Mouse (Mus musculus): ENCODE results near the gene Npm1. TPM values are rescaled to one million over a fixed set of nuclear protein-coding genes. Genes with fewer than 3 reads are reported as not detected.

Gene Npm1
- polyA plus RNA-seq, 1 experiment from 2014 or later = 1,037 TPM

DNA sequence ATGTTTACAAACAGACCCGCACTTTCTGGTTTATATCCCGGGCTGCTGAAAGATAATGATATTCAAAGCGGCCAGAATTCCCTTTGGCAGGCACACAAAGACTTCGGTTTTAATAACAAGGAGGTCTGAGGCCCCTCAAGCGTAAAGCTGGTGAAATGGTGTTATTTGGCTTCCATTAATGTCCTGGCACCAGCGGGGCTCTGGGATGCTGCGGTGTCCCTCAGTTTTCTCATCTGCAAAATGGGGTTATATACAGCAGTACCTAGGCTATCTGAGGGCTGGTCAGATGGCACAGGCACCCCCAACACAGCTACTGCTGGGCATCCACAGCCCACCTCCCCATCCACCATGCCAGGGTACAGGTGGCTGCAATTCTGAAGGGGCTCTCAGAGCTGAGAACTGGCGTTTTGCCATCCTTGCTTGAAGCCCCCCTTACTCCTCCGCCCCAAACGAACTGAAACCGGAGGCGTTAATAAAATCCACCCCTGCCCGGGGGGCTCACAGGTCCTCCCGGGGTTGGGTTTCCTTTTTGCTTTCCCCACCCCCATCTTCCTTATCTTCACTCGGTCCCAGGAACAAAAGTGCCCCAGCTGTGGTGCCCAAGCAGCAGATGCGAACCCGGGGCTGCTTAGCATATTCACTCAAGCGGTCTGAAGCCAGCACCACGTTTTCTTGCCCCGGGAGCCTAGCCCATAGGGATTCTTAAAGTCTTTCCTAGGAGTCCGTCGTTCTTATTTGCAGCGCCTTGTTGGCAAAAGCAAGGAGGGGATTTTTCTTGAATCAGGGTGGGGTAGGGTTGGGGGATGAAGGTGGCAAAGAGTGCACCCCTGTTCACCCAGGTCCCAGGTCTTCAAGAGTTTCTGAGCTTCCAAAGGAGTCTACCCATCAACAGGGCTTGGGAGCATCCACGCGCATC is 32.8 kb upstream of the Npm1 start:
- peaks cover 3% of the 10 kb centered on the region; the same call in 1 of the 2 replicates for H3K9me3 ChIP-seq (ENCODE audit: control insufficient read depth, low read length)
- H3K9ac ChIP-seq (ENCODE audit: low read length) = no peak overlapping the region
- 3% methylated on average over 25 of the region's 25 CpGs for WGBS
- peak; percentile 53 for DNase-seq (ENCODE audit: low spot score)
- peaks cover 80% of the 10 kb centered on the region for H3K27me3 ChIP-seq (ENCODE audit: control insufficient read depth, insufficient read depth, low read length)
- H3K4me2 ChIP-seq (ENCODE audit: low read depth) = no peak overlapping the region
- no peak overlapping the region for H3K4me3 ChIP-seq (ENCODE audit: low read depth, low read length)
- H3K36me3 ChIP-seq (ENCODE audit: control insufficient read depth, insufficient read depth, low read length) = no peaks in the 10 kb centered on the region
- no peak for ATAC-seq (ENCODE audit: insufficient read depth, low FRiP score, low TSS enrichment)
- H3K27ac ChIP-seq (ENCODE audit: low read depth, low read length) = no peak overlapping the region
- peaks cover 6% of the 10 kb centered on the region for H3K4me1 ChIP-seq (ENCODE audit: control insufficient read depth, insufficient read depth, low read length)

DNA sequence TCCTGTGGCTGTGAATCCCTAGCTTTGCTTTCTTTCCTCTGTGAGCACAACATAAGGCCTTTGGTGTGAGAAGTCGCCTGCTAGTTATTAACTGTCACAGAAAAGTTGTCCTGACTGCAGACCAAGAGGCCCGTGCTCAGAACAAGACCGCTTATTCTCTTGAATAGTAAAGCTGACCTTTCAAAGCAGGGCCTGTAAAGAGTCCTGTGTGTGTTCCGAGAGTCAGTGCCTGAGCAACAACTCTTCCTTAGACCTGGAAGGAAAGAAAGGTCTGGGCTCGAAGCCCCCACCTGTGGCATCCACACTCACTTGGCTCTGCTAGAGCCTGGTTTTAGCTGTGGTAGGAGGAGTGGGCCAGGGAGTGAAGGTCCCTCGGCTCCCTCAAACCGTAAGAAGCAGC is 32.1 kb upstream of the Npm1 start:
- H3K27me3 ChIP-seq (ENCODE audit: control insufficient read depth, insufficient read depth, low read length) = peaks cover 74% of the 10 kb centered on the region
- no peaks in the 10 kb centered on the region for H3K36me3 ChIP-seq (ENCODE audit: control insufficient read depth, insufficient read depth, low read length)
- 21% methylated on average over 7 of the region's 7 CpGs for WGBS
- no peak overlapping the region for H3K9ac ChIP-seq (ENCODE audit: low read length)
- H3K27ac ChIP-seq (ENCODE audit: low read depth, low read length) = no peak overlapping the region
- no peak overlapping the region for H3K4me3 ChIP-seq (ENCODE audit: low read depth, low read length)
- ATAC-seq (ENCODE audit: insufficient read depth, low FRiP score, low TSS enrichment) (no peak), DNase-seq (ENCODE audit: low spot score) (no peak)
- no peak overlapping the region for H3K4me2 ChIP-seq (ENCODE audit: low read depth)
- peaks cover 3% of the 10 kb centered on the region; the same call in 1 of the 2 replicates for H3K9me3 ChIP-seq (ENCODE audit: control insufficient read depth, low read length)
- no peaks in the 10 kb centered on the region for H3K4me1 ChIP-seq (ENCODE audit: control insufficient read depth, insufficient read depth, low read length)

GRCm38 (mm10) chr11:33193695-33194094 is 30.7 kb upstream of the Npm1 start:
- 4% methylated on average over 11 of the region's 12 CpGs for WGBS
- Histone ChIP-seq H3K9me3 (ENCODE audit: control insufficient read depth, low read length) (peaks cover 3% of the 10 kb centered on the region; the same call in 1 of the 2 replicates), H3K4me1 (ENCODE audit: control insufficient read depth, insufficient read depth, low read length) (no peaks in the 10 kb centered on the region), H3K27me3 (ENCODE audit: control insufficient read depth, insufficient read depth, low read length) (peaks cover 62% of the 10 kb centered on the region), H3K36me3 (ENCODE audit: control insufficient read depth, insufficient read depth, low read length) (no peaks in the 10 kb centered on the region), H3K9ac (ENCODE audit: low read length) (no peak overlapping the region), H3K4me3 (ENCODE audit: low read depth, low read length) (no peak overlapping the region), H3K27ac (ENCODE audit: low read depth, low read length) (no peak overlapping the region), H3K4me2 (ENCODE audit: low read depth) (no peak overlapping the region)
- ATAC-seq (ENCODE audit: insufficient read depth, low FRiP score, low TSS enrichment) (no peak), DNase-seq (ENCODE audit: low spot score) (peak; percentile 34)

- H3K36me3 ChIP-seq (ENCODE audit: control insufficient read depth, insufficient read depth, low read length) = no peaks in the 10 kb centered on the region
- DNase-seq (ENCODE audit: low spot score) = no peak
- no peak overlapping the region for H3K27ac ChIP-seq (ENCODE audit: low read depth, low read length)
- WGBS = 91% methylated on average over 3 of the region's 3 CpGs
- H3K9me3 ChIP-seq (ENCODE audit: control insufficient read depth, low read length) = no peaks in the 10 kb centered on the region
- peaks cover 10% of the 10 kb centered on the region; the same call in 1 of the 2 replicates for H3K4me1 ChIP-seq (ENCODE audit: control insufficient read depth, insufficient read depth, low read length)
- H3K27me3 ChIP-seq (ENCODE audit: control insufficient read depth, insufficient read depth, low read length) = 0 out of 2 replicates have a peak, but pooled peaks cover 10% of the 10 kb centered on the region
- no peak overlapping the region for H3K4me2 ChIP-seq (ENCODE audit: low read depth)
- ATAC-seq (ENCODE audit: insufficient read depth, low FRiP score, low TSS enrichment) = no peak
- H3K9ac ChIP-seq (ENCODE audit: low read length) = no peak overlapping the region
- no peak overlapping the region for H3K4me3 ChIP-seq (ENCODE audit: low read depth, low read length)
Observed at GRCm38 (mm10) chr11:33181804-33182203, 18.8 kb upstream of the Npm1 start.

DNA sequence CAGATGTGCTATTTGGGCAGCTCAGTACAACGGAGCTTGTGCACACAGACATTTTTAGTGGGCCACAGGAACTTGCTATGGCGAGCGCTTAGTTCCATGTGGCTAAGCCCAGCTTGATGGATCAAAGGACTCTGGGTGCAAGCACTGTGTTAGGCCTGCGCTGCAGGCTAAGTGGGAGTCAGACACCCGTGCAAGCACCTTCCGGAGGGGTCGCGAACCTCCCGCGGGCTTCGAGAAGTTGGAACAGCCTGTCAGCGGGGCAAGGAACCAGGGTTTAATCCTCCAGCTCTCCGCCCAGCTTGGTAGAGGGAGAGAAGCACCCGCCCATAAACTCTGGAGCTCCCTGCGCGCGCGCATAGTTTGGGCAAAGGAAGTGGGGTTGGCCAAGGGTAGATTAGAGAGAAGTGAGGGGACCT is 17.7 kb upstream of the Npm1 start:
- H3K27me3 ChIP-seq (ENCODE audit: control insufficient read depth, insufficient read depth, low read length) = 0 out of 2 replicates have a peak, but pooled peaks cover 10% of the 10 kb centered on the region
- peaks cover 10% of the 10 kb centered on the region; the same call in 1 of the 2 replicates for H3K4me1 ChIP-seq (ENCODE audit: control insufficient read depth, insufficient read depth, low read length)
- H3K36me3 ChIP-seq (ENCODE audit: control insufficient read depth, insufficient read depth, low read length) = no peaks in the 10 kb centered on the region
- 3% methylated on average over 18 of the region's 18 CpGs for WGBS
- peak overlapping the region; percentile 42 for H3K9ac ChIP-seq (ENCODE audit: low read length)
- no peak overlapping the region for H3K27ac ChIP-seq (ENCODE audit: low read depth, low read length)
- H3K4me2 ChIP-seq (ENCODE audit: low read depth) = peak overlapping the region; percentile 42
- ATAC-seq (ENCODE audit: insufficient read depth, low FRiP score, low TSS enrichment) = no peak
- no peaks in the 10 kb centered on the region for H3K9me3 ChIP-seq (ENCODE audit: control insufficient read depth, low read length)
- H3K4me3 ChIP-seq (ENCODE audit: low read depth, low read length) = peak overlapping the region; percentile 22; the same call in 1 of the 2 replicates
- DNase-seq (ENCODE audit: low spot score) = peak; percentile 41

GRCm38 (mm10) chr11:33179802-33180201 is 16.8 kb upstream of the Npm1 start:
- Histone ChIP-seq H3K27ac (ENCODE audit: low read depth, low read length) (no peak overlapping the region), H3K4me1 (ENCODE audit: control insufficient read depth, insufficient read depth, low read length) (peaks cover 10% of the 10 kb centered on the region; the same call in 1 of the 2 replicates), H3K27me3 (ENCODE audit: control insufficient read depth, insufficient read depth, low read length) (0 out of 2 replicates have a peak, but pooled peaks cover 10% of the 10 kb centered on the region), H3K9ac (ENCODE audit: low read length) (no peak overlapping the region), H3K4me3 (ENCODE audit: low read depth, low read length) (no peak overlapping the region), H3K36me3 (ENCODE audit: control insufficient read depth, insufficient read depth, low read length) (no peaks in the 10 kb centered on the region), H3K9me3 (ENCODE audit: control insufficient read depth, low read length) (no peaks in the 10 kb centered on the region), H3K4me2 (ENCODE audit: low read depth) (no peak overlapping the region)
- ATAC-seq (ENCODE audit: insufficient read depth, low FRiP score, low TSS enrichment) (no peak), DNase-seq (ENCODE audit: low spot score) (no peak)
- WGBS = 35% methylated on average over 1 of the region's 1 CpGs

GRCm38 (mm10) chr11:33176525-33177245 is 13.7 kb upstream of the Npm1 start:
- Histone ChIP-seq H3K4me2 (ENCODE audit: low read depth) (no peak overlapping the region), H3K4me1 (ENCODE audit: control insufficient read depth, insufficient read depth, low read length) (peaks cover 10% of the 10 kb centered on the region; the same call in 1 of the 2 replicates), H3K9ac (ENCODE audit: low read length) (no peak overlapping the region), H3K9me3 (ENCODE audit: control insufficient read depth, low read length) (no peaks in the 10 kb centered on the region), H3K27ac (ENCODE audit: low read depth, low read length) (no peak overlapping the region), H3K27me3 (ENCODE audit: control insufficient read depth, insufficient read depth, low read length) (0 out of 2 replicates have a peak, but pooled peaks cover 10% of the 10 kb centered on the region), H3K36me3 (ENCODE audit: control insufficient read depth, insufficient read depth, low read length) (no peaks in the 10 kb centered on the region), H3K4me3 (ENCODE audit: low read depth, low read length) (no peak overlapping the region)
- DNase-seq (ENCODE audit: low spot score) (peak; percentile 60), ATAC-seq (ENCODE audit: insufficient read depth, low FRiP score, low TSS enrichment) (no peak)
- 32% methylated on average over 20 of the region's 20 CpGs for WGBS

DNA sequence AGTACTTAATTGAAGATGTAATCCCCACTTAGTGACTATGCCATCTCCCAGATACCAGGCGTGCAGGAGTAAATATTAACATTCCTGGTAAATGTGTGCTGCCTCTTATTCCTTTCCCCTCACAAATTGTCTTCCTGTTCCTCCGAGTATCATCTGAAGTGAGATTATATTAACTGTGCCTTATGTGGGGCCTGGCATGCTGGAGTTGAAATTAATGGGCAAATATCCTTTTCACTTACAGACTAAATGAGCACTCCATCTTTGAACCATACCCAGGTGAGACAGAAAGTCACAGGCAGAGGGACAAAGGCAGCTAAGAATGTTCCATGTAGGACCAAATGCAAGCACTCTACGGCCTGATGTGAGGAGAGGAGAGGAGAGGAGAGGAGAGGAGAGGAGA is 12.8 kb upstream of the Npm1 start:
- 0 out of 2 replicates have a peak, but pooled peaks cover 4% of the 10 kb centered on the region for H3K27me3 ChIP-seq (ENCODE audit: control insufficient read depth, insufficient read depth, low read length)
- H3K27ac ChIP-seq (ENCODE audit: low read depth, low read length) = no peak overlapping the region
- no peak for ATAC-seq (ENCODE audit: insufficient read depth, low FRiP score, low TSS enrichment)

More for the DNA sequence above, 12.8 kb upstream of the Npm1 start:
- 77% methylated on average over 2 of the region's 3 CpGs for WGBS
- no peak for DNase-seq (ENCODE audit: low spot score)
- H3K4me2 ChIP-seq (ENCODE audit: low read depth) = no peak overlapping the region
- peaks cover 7% of the 10 kb centered on the region; the same call in 1 of the 2 replicates for H3K4me1 ChIP-seq (ENCODE audit: control insufficient read depth, insufficient read depth, low read length)
- H3K36me3 ChIP-seq (ENCODE audit: control insufficient read depth, insufficient read depth, low read length) = no peaks in the 10 kb centered on the region
- H3K9ac ChIP-seq (ENCODE audit: low read length) = no peak overlapping the region
- H3K9me3 ChIP-seq (ENCODE audit: control insufficient read depth, low read length) = no peaks in the 10 kb centered on the region
- H3K4me3 ChIP-seq (ENCODE audit: low read depth, low read length) = no peak overlapping the region
